Mouse (Mus musculus): ENCODE results near the gene Lrrc10b. TPM values are rescaled to one million over a fixed set of nuclear protein-coding genes. Genes with fewer than 3 reads are reported as not detected.
A peak's percentile ranks its signal among the peaks of the same experiment; 100 is the strongest.

Gene Lrrc10b
- total and polyA plus RNA-seq, 3 experiments: not detected

- Histone ChIP-seq H3K4me2 (ENCODE audit: insufficient read depth, low read depth, poor library complexity, severe bottlenecking) (0 out of 2 replicates have a peak overlapping the region, but pooled peaks have one; percentile 5), H3K27ac (ENCODE audit: insufficient read depth, low read depth) (no peak overlapping the region), H3K9me3 (replicated peaks; ENCODE audit: low read length) (no peaks in the 10 kb centered on the region), H3K27me3 (replicated peaks) (peaks cover 94% of the 10 kb centered on the region), H3K9ac (ENCODE audit: insufficient read depth, low read depth) (no peak overlapping the region), H3K79me2 (replicated peaks; ENCODE audit: control insufficient read depth, extremely low read depth, insufficient read depth, poor library complexity, severe bottlenecking) (no peaks in the 10 kb centered on the region), H3K4me1 (ENCODE audit: control insufficient read depth in 1 of 2, insufficient read depth in 2 of 2) (peaks cover 3 to 7% of the 10 kb centered on the region in 2 experiments), H3K36me3 (replicated peaks in 1 of 2; ENCODE audit: control insufficient read depth in 1 of 2, insufficient read depth in 1 of 2, low read length in 1 of 2) (no peaks in the 10 kb centered on the region), H3K4me3 (replicated peaks in 1 of 3; ENCODE audit: low read depth in 2 of 3, low read length in 2 of 3, poor library complexity in 1 of 3) (no peak overlapping the region)
- in situ Hi-C loops (cut with MboI; ENCODE audit: low pct_ligation_motif_present, low pct_unique_long_range_greater_than_20kb, low sequenced_read_pairs): no loop called here
- dilution Hi-C loops (cut with MboI; ENCODE audit: extremely low pct_ligation_motif_present, extremely low pct_unique_long_range_greater_than_20kb, low sequenced_read_pairs): no loop called here
- TF ChIP-seq HCFC1 (IDR thresholded peaks at IDR 0.05; ENCODE audit: low read depth, low read length): no peak
- TF ChIP-seq ZKSCAN1 (IDR thresholded peaks at IDR 0.05; ENCODE audit: borderline replicate concordance, low read depth, low read length): no peak
- TF ChIP-seq BHLHE40 (IDR thresholded peaks at IDR 0.05; ENCODE audit: low read depth, low read length): peak; percentile 53
- no peak for DNase-seq (ENCODE audit: extremely low read depth)
Measured at GRCm38 (mm10) chr19:10416889-10417288, 40.4 kb downstream of the Lrrc10b start.

- Histone ChIP-seq H3K4me2 (ENCODE audit: insufficient read depth, low read depth, poor library complexity, severe bottlenecking) (no peak overlapping the region), H3K9me3 (replicated peaks; ENCODE audit: low read length) (no peaks in the 10 kb centered on the region), H3K27ac (ENCODE audit: insufficient read depth, low read depth) (no peak overlapping the region), H3K36me3 (replicated peaks in 1 of 2; ENCODE audit: control insufficient read depth in 1 of 2, insufficient read depth in 1 of 2, low read length in 1 of 2) (no peaks in the 10 kb centered on the region), H3K27me3 (replicated peaks) (peaks cover 93% of the 10 kb centered on the region), H3K9ac (ENCODE audit: insufficient read depth, low read depth) (no peak overlapping the region), H3K79me2 (replicated peaks; ENCODE audit: control insufficient read depth, extremely low read depth, insufficient read depth, poor library complexity, severe bottlenecking) (no peaks in the 10 kb centered on the region), H3K4me3 (replicated peaks in 1 of 3; ENCODE audit: low read depth in 2 of 3, low read length in 2 of 3, poor library complexity in 1 of 3) (no peak overlapping the region), H3K4me1 (ENCODE audit: control insufficient read depth in 1 of 2, insufficient read depth in 2 of 2) (peaks cover 2 to 7% of the 10 kb centered on the region in 2 experiments)
- dilution Hi-C loops (cut with MboI; ENCODE audit: extremely low pct_ligation_motif_present, extremely low pct_unique_long_range_greater_than_20kb, low sequenced_read_pairs) (no loop called here), in situ Hi-C loops (cut with MboI; ENCODE audit: low pct_ligation_motif_present, low pct_unique_long_range_greater_than_20kb, low sequenced_read_pairs) (no loop called here)
- TF ChIP-seq MAZ (IDR thresholded peaks at IDR 0.05; ENCODE audit: low read depth, low read length) (no peak), RAD21 (IDR thresholded peaks at IDR 0.05; ENCODE audit: low read depth, low read length) (no peak), SMC3 (IDR thresholded peaks at IDR 0.05; ENCODE audit: low read depth, low read length) (no peak), HCFC1 (IDR thresholded peaks at IDR 0.05; ENCODE audit: low read depth, low read length) (no peak), ZC3H11A (IDR thresholded peaks at IDR 0.05; ENCODE audit: low read depth, low read length) (no peak), TBP (conservative IDR thresholded peaks at IDR 0.05; ENCODE audit: low read depth, low read length) (no peak), ETS1 (conservative IDR thresholded peaks at IDR 0.05; ENCODE audit: low read depth, low read length) (no peak), KAT2A (IDR thresholded peaks at IDR 0.05; ENCODE audit: insufficient replicate concordance, low read length) (no peak), MEF2A (IDR thresholded peaks at IDR 0.05; ENCODE audit: borderline replicate concordance, low read depth, low read length) (no peak), PAX5 (IDR thresholded peaks at IDR 0.05; ENCODE audit: low read length) (no peak), EP300 (IDR thresholded peaks at IDR 0.05; ENCODE audit: low read length) (no peak), IRF4 (IDR thresholded peaks at IDR 0.05; ENCODE audit: low read depth, low read length) (no peak)
- no peak for DNase-seq (ENCODE audit: extremely low read depth)
Measured at GRCm38 (mm10) chr19:10415508-10415907, 41.8 kb downstream of the Lrrc10b start.

Data from CH12.LX (cell line).